Mouse (Mus musculus): ENCODE measurements around the gene Jdp2. TPM values are rescaled to one million over a fixed set of nuclear protein-coding genes. Genes with fewer than 3 reads are reported as not detected.

The Jdp2 gene
- polyA plus RNA-seq, 1 experiment: 8.5 TPM

DNA sequence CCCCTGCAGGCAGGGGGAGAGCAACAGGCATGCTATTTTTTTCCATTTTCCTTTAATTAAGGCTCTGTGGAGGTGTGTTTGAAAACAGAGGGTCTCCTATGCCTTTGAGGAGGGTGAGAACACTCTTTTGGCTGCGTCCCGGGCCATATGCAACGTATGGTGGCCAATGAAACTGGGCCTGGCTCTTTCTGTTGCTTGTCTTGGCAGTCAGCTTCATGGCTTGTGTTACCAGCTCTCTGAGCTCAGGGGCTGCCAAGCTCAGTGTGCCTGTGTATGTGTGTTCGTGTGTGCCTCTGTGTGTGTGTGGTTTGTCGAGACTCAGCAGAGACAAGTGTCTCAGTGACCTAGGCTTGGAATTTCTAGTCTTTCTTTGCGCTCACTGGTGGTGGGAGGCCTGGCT lies 2.7 kb downstream of the Jdp2 start:
- DNase-seq (ENCODE audit: low read depth): no peak

DNA sequence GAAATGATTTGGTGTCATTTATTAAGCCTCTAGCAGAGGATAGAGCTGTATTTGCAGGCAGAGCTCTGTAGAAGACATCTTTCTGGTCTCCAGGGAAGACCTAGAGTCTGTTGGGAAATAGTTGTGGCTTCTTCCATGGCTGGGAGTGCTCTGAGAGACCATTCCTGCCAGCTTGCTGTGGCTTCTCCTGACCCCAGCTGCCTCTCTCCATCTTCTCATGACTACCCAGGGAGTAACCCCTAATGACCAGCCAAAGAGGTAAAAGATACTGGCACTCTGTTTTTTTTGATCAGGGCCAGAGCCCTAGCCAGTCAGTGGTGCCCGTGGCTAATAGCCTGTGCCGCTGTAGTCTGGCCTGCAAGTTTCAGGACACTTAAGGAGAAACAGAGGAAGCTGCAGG lies 3.3 kb downstream of the Jdp2 start:
- no peak for DNase-seq (ENCODE audit: low read depth)

DNA sequence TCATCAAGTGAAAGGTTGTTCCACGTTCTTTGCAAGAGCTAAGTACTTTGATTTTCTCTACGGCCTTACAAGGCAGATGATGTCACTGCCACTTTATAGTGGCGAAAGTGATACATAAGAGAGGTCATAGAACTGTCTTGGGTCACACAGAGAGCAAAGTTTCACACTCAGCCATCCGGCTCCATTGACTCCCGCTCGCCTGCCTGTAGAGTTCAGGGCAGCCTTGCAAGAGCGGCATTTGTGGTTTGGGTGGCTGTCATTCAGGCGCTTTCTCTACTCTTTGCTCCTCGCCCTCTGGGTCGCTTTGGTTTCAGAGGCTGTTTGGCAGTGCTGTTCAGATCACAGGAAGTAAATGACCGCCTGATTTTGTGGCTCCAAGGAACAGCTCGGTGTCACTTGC lies 4.0 kb downstream of the Jdp2 start:
- DNase-seq (ENCODE audit: low read depth): no peak

DNA sequence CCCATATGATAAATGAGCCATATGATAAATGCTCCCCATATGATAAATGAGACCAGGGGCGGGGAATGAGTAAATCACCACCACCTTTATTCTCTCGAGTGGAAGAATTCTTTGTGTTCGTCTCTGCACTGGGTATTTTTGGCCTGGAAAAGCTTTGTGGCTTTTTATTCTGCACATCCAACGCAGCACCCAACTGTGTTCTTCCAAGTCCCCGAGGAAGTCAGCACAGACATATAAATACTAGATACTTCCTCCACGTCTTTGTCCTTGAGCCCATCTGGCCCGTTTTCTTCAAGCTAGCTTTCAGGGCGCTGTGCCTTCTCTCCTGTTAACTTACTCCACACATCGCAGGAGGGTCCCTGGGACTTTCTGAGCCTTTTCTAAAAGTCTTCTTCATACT lies 4.9 kb downstream of the Jdp2 start:
- no peak for DNase-seq (ENCODE audit: low read depth)

DNA sequence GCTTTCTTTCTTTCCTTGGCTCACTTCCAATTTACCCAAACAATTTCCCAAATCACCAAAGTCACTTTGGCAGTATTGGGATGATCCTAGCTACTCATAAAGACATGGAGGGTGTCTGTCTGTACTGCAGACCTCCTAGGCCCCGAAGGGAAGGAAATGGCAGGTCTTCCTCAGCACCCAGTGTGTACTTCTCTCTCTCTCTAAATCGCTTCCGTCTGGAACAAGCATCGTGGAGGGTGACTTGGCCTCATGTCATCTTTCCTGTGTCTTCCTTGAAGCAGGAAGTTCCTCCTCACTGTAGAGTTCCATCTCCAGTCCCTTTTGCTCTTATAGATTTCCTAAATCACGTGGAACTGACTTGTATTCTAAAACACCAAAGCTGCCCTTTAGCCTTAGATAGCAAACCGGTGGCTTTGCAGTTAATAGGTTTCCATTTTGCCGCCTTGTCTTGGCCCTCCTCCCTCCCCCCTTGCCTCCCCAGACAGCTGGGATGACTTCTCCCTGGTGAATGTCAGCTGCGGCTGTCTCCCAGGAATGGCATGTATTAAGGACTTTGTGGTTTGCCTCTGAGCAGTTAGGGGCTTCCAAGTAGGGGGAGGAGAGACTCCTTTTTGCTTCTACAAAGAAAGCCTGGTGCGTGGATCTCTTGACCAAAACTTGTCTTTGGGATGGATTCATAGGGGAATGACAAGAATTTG lies 5.6 kb downstream of the Jdp2 start:
- no peak for DNase-seq (ENCODE audit: low read depth)

DNA sequence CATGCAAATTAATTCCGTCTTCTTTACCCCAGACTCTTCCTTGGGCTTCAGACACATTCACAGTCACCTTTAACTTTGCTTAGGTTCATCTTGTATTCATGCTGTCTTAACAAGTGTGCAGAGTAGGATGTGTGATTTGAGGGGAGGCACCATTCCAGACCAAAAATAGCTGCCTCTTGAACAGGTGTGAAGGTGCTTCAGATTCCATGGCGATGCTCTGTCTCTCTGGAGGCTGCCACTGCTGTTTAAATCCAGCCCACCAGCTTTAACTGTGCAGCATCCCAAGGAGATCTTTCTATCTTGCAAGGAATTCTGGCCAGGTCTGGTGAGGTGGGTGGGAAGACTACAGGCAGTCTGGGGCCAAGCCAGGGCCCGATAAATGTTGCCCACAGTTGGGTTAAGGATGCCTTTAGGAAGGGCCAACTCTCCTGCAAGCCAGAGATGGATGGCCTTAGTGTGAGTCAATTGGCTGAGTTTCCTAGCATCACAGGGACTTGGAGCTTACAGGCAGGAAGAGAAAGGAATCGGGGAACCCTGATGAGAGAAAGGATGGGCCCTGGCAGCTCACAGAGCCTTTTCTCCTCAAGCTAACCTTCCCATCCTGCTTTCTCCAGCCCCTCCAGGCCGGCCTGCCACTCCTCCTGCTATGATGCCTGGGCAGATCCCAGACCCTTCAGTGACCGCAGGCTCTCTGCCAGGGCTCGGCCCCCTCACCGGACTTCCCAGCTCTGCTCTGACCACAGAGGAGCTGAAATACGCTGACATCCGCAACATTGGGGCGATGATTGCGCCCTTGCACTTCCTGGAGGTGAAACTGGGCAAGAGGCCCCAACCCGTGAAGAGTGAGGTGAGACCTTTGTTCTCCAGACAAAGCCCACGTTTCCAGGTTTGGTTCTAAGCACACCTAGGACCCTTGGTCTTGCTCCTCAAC lies 9.0 kb downstream of the Jdp2 start:
- no peak for DNase-seq (ENCODE audit: low read depth)

DNA sequence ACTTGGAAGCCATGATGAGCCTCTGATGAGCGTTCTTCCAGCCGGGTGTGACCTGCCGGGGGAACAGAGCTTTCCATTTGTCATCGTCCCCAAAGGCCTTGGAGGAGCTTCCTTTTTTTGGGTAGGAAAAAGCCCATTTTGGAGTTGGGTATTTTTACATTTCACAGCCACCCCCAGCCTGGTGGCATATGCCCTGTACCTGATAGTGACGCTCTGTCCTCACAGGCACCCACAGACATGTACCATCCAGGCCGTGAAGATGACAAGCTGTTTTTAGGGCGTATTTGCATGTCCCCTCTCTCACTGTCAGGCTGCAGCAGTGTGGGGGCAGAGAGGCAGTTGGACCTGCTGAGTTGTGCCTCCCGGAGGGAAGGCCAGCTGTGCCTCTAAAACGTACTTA lies 11.3 kb downstream of the Jdp2 start:
- no peak for DNase-seq (ENCODE audit: low read depth)

DNA sequence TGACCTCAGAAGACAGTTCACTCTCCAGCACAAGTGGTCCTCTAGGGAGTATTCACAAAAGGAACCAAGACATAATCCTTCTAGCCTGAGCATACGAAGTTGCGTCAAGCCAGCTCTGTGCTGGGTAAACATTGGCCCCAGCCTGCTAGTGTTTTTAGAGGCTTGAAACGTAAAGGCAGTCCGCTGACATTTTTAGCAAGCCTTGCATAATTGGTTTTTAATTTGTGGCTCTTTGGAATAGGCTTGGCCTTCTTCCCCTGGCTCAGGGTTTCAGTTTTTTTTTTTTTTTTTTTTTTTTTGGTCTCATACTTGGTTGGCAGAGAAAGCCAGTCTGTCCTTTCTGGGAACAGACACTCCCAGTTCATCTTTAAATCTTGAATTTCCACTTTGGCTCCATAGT lies 15.3 kb downstream of the Jdp2 start:
- DNase-seq (ENCODE audit: low read depth): no peak

DNA sequence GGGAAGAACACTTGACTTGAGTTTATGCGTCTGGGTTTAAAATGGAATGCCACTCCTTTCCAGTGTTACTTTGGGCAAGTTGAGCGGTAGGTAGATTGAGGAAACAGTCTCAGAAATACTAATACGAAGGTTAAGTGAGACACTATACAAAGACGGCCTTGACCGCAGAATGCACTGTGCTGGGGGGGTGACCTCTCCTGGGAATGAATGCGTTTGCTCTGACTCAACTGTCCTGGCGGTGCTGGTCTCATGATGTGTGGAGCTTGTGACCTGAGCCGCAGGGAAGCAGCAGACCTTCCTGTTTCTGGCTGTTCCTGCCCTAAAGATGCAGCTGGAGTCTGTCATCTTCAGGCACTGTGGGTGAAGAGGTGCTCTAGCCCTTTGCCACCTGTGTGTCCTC lies 16.7 kb downstream of the Jdp2 start:
- no peak for DNase-seq (ENCODE audit: low read depth)

DNA sequence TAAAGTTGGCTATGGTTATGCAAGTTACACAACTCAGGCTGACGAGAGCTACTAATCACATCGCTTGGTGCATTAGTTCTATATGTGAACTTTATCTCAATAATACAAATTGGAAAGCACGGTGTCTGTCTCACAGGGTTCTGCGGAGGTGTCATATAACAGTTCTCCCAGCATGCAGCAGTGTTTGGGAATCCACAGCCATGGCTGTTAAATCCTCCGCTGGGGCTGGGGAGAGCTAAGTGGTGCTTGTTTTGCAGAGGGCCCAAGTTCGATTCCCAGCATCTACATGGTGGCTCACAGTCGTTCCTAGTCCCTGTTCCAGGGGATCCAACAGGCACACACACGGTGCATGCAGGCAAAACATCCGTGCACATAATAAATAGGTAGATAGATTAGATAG lies 19.1 kb downstream of the Jdp2 start:
- no peak for DNase-seq (ENCODE audit: low read depth)

DNA sequence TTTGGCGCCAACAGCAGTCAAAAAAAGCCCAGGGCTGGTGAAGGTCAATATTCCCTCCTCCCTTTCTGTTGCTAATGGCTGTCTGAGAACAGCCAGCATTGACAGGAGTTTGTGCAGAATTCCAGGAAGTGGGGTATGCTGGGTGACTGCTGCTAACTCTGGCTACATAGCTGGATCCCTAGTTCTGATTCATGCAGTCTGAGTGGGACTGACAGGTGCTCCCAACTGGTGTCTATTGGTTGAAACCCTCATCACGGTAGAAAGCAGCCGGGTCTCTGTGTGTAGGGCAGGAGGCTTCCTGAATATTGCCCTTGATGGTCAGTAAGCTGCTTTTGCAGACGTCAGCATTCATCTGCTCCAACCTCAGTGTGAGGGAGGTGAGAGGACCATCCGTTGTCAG lies 19.6 kb downstream of the Jdp2 start:
- no peak for DNase-seq (ENCODE audit: low read depth)

DNA sequence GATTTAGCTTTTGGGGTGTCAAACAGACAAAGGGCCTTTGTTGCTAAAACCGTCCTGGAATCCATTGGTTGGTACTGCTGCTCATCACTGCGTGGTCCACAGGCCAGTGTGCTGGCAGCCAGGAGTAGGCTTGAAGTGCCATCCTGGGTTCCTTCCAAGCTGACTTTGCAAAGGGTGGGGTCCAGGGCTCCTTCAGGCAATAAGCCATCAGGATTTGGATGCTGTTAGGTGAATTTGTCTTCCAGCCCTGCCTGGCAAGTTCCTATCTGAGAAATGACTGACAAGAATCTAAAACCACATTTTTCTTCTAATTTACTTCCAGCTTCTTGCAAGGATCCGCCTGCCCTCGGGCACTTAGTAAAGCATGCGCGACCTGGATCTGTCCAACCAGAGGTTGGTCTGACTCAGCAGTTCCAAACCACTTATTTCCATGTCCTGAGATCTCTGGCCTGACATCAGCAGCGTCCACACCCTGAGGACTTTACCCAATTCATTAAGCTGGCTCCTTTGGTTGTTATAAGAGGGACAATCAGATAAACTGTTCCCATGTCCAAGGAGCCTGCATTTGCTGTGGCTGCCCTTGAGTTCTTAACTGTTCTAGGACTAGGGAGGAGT lies 20.6 kb downstream of the Jdp2 start:
- no peak for DNase-seq (ENCODE audit: low read depth)

DNA sequence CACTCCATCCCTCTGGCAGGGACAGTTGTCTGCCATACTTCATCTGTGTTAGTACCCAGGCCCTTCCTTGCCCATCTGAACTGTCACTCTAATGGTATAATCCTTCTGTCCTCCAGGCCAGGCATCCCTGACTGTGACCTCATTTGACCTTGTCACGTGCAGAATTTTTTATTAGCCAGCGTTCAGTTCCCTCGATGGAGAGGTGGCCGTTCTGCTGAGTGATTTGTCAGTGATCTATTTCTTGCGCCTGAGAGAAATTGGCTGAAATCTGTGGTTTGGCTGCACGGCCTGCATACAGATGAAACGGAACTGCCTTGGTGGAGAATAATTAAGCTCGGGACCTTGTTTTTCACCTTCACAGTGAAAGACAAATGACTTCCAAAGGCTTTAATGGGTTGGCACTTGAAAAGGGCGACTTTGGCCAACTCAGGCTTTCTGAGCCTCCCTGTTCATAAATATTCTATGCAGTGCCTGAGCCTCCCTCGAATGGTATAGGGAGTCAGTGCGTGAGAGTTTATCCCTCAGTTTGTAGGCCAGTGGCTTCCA lies 21.1 kb downstream of the Jdp2 start:
- DNase-seq (ENCODE audit: low read depth): no peak

DNA sequence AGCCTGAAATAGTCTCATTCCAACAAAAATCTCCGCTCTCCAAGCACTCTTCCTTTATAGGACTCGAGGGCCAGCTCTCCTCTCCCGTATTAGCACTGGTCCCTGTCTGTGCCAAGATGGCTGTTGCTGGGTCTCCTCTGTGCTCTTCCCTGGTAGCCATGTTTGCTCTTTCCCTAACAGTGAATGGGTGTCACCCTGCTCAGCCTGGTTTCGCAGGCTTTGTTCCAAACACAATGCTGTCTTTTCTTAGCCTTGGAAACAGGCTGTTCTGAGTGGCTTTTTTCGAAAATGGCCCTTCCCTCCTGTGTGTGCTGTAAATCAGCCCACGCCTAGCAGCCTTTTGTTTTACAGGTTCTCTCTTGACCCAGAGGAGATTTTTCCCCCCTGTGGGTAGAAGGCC lies 22.2 kb downstream of the Jdp2 start:
- DNase-seq (ENCODE audit: low read depth): no peak

DNA sequence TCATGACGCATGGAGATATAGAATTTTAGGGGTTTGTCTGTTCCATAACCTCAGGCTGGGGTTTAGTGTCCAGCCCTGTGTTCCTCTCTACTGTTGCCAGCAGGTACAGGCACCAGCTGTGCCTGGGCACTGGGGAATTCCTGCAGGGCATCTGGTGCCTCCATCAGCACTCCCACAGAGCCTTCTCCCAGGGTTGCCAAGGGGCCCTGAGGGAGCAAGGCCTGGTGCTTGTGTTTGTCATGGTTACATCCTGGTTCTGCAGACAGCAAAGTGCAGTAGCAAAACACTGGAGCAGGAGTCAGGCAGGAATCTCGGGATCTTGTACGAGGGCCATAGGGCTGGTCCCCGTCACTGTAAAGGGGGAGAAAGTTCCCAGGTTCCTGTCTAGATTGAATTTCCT lies 22.8 kb downstream of the Jdp2 start:
- no peak for DNase-seq (ENCODE audit: low read depth)

DNA sequence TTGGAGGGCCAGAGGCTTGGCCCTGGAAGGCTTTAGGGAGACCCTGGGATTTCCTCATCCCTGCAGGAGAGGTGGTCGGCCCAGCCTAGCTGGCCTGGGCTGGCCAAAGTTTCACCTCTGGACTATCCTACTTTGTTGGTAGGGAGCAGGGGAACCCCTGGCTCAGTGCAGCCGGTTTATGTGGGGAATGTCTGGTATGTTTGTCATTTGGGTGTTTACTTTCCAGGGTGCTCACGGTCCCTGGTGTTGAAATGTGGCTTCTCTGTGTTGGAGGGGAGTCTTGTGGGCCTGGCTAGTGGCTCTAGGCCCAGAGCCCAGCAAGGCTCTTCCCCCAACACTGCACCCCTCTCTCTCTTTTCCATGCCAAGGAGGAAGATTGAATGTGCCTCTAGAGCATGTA lies 24.9 kb downstream of the Jdp2 start:
- no peak for DNase-seq (ENCODE audit: low read depth)

DNA sequence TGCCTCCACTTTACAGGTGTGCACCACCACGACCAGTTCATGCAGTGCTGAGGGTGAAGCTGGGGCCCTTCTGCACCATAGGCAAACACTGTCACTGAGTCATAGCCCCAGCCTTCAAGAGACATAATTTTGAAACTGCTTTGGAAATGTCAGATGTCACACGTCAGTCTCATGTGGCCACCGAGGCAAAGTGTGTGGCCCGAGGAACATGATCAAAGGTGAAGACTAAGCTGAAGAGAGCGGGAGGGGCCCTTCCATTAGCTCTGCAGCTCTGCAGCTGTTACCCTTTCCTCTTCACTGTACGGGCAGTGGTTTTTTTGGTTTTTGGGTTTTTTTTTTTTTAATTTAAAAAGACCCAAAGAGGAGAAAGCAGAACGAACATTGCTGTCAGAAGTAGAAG lies 25.8 kb downstream of the Jdp2 start:
- no peak for DNase-seq (ENCODE audit: low read depth)

DNA sequence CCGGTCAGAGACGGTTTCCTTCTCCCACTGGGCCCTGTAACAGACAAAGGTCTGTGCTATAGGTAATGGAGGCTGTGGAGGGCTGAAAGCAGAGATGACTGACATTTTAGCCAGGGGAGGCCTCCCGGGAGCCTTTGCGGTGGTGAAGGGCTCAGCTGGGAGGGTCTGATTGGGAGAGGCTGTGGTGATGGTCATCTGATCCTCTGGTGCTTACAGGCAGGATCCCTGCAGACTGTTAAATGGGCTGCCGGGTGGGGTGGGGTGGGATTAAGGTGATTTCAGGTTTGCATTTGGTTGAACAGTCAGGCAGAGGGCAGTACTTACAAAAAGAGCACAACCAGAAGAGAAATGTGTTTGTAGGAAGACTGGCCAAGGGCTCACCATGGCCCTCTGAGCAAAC lies 27.0 kb downstream of the Jdp2 start:
- DNase-seq (ENCODE audit: low read depth): no peak

DNA sequence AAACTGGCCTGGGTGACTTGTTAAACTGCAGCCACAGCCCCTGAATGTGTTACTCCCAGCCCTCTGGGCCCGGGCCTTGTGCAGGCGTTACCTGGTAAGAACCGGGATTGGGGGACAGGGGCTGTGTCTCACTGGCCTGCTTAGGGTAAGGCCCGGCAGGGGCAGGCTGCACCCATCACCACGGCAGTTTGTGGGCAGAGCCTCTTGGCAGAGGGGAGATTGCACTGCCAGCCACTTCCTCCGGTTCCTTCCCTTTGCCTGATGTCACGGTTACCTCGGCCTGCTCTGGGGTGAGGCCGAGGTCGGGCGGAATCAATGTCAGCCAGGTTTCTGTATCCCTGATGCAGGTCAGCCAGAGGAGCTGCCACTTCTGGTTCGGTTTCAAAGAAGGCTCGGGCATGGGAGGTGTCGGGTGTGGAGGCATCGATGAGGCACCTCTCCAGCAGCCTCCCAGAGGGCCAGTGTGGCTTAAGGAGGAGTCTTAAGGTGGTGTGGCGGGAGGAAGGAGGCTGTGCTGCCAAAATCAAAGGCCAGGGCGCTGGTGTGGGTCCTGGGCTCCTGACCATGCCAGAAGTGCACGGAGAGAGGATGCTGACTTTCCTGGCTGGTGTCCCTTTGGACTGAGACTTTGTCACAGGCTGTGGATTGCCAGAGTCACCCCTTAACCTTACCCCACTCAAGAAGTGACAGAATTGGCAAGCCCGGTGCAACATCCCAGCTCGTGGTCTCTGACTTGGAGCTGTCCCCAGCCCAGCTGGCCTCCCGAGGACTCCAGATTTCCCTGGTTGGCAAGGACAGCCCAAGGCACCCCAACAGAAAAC lies 31.0 kb downstream of the Jdp2 start:
- DNase-seq (ENCODE audit: low read depth): no peak

DNA sequence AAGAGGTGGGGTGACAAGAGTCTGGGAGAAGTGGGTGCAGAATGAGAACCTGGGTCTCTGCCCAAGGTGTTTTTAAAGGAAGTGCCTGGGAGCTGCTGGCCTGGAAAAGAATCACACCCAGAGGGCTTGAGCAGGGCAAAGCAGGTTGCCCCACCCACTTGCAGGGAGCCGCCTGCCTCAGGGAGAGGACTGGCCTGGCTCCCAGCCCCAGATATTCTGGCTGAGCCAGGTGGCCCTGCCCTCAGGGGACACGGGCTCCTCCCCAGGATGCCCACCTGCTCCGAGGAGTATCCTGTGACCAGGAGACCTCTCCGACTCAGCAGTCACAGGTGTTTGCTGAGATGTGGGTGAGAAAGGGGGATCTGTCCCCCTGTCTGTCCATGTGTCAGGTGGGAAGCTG lies 32.4 kb downstream of the Jdp2 start:
- no peak for DNase-seq (ENCODE audit: low read depth)

DNA sequence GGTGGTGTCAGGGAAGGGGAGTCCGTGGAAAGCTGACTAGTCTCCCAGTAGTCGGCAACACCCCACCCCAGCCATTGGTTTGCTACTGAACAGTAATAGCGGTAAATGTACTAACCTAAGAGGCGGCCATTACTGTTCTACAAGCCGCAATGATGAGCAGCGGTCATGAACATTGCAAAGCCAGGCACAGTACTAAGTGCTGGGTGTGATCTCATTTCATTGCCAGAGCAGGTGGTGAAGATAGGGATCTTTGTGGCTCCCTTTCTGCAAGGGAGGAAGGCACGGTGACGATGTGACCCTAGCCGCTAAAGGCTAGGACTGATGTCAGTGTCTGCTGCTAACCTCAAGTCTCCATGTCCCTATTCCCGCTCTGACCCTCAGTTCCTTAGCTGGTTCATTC lies 33.5 kb downstream of the Jdp2 start:
- no peak for DNase-seq (ENCODE audit: low read depth)

DNA sequence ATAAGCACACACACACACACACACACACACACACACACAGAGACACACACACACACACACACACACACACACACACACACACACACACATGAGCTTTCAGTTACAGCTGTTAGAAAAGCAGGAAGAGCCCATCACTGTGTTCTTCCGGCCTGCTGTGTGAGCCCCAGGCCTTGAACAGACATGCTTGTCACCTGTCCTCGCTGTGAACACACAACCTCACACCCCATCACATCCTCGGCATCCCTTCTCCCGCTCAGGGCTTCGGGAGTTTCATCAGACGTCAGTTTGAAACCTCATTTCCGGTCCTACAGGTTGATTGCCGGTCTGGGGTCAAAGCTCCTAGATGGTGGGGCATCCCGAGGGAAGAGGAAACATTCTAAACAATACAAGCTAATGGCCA lies 39.1 kb downstream of the Jdp2 start:
- no peak for DNase-seq (ENCODE audit: low read depth)

Measured in gonadal fat pad, adult 2 months (tissue).